Mouse (Mus musculus): Measurements from ENCODE around the gene Col6a2.

DNA sequence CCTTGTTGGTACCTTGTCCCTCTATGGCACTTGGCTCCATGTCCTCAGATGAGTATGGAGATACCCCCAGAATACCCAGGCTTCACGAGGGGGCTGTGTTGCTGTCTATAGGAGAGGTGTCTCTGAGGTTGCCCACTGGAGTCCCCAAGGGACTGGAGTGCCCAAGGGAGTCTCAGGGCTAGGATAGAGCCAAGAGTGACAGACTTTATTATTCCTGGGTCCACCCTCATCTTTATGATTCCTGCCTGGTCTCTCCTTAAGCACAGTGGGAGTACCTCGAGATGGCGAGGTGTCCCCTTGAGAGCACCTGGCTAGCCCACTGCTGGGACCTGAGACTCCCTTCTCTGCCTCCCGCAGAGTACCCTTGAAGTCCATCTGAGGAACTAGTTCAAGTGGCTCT, 1.0 kb downstream of the Col6a2 start:
- TF ChIP-seq GATA1 (IDR thresholded peaks at IDR 0.05; ENCODE audit: borderline replicate concordance, low read length) (no peak), FLI1 (IDR thresholded peaks at IDR 0.05; ENCODE audit: low read length) (no peak)
